Mouse (Mus musculus): Measurements from ENCODE around the gene Car5a. TPM values are rescaled to one million over a fixed set of nuclear protein-coding genes. Genes with fewer than 3 reads are reported as not detected.

Car5a gene
- total and polyA plus RNA-seq, 2 experiments from 2014 or later, result 0.52 TPM; not detected in 1

GRCm38 (mm10) chr8:121885433-121885832 is 59.3 kb downstream of the Car5a start:
- H3K4me3 ChIP-seq (ENCODE audit: low read depth, low read length), result no peak overlapping the region
- no peak for TF ChIP-seq CTCF (IDR thresholded peaks at IDR 0.05; ENCODE audit: low read depth)
- no peak overlapping the region for H3K4me2 ChIP-seq (ENCODE audit: low read depth)
- H3K36me3 ChIP-seq (ENCODE audit: insufficient read depth), result peaks cover 72% of the 10 kb centered on the region
- no peaks in the 10 kb centered on the region for H3K27me3 ChIP-seq (ENCODE audit: insufficient read depth, low read length)
- DNase-seq, result no peak
- H3K27ac ChIP-seq (ENCODE audit: low read depth, low read length), result no peak overlapping the region
- H3K4me1 ChIP-seq (ENCODE audit: insufficient read depth), result no peaks in the 10 kb centered on the region
- H3K9me3 ChIP-seq (ENCODE audit: low read length), result no peaks in the 10 kb centered on the region
- 71% methylated on average over 6 of the region's 6 CpGs for WGBS
- no peak overlapping the region for H3K9ac ChIP-seq
- ATAC-seq, result no peak

- 94% methylated on average over 9 of the region's 9 CpGs for WGBS
- Histone ChIP-seq H3K4me3 (ENCODE audit: low read depth, low read length) (no peak overlapping the region), H3K4me2 (ENCODE audit: low read depth) (no peak overlapping the region), H3K4me1 (ENCODE audit: insufficient read depth) (no peaks in the 10 kb centered on the region), H3K27me3 (ENCODE audit: insufficient read depth, low read length) (no peaks in the 10 kb centered on the region), H3K36me3 (ENCODE audit: insufficient read depth) (peaks cover 72% of the 10 kb centered on the region), H3K9ac (no peak overlapping the region), H3K9me3 (ENCODE audit: low read length) (no peaks in the 10 kb centered on the region), H3K27ac (ENCODE audit: low read depth, low read length) (no peak overlapping the region)
- DNase-seq (no peak), ATAC-seq (no peak)
- no peak for TF ChIP-seq CTCF (IDR thresholded peaks at IDR 0.05; ENCODE audit: low read depth)
These were observed 59.7 kb downstream of the Car5a start for GRCm38 (mm10) chr8:121885001-121885400.

- Histone ChIP-seq H3K4me1 (ENCODE audit: insufficient read depth) (no peaks in the 10 kb centered on the region), H3K9ac (no peak overlapping the region), H3K9me3 (ENCODE audit: low read length) (no peaks in the 10 kb centered on the region), H3K36me3 (ENCODE audit: insufficient read depth) (peaks cover 72% of the 10 kb centered on the region), H3K27me3 (ENCODE audit: insufficient read depth, low read length) (no peaks in the 10 kb centered on the region), H3K27ac (ENCODE audit: low read depth, low read length) (no peak overlapping the region), H3K4me2 (ENCODE audit: low read depth) (no peak overlapping the region), H3K4me3 (ENCODE audit: low read depth, low read length) (no peak overlapping the region)
- no peak for DNase-seq
- ATAC-seq, result no peak; the same call in 1 of the 2 replicates
- no peak for TF ChIP-seq CTCF (IDR thresholded peaks at IDR 0.05; ENCODE audit: low read depth)
- 70% methylated on average over 3 of the region's 3 CpGs for WGBS
These were observed 60.5 kb downstream of the Car5a start for GRCm38 (mm10) chr8:121884181-121884580.

- Histone ChIP-seq H3K9ac (no peak overlapping the region), H3K27me3 (ENCODE audit: insufficient read depth, low read length) (no peaks in the 10 kb centered on the region), H3K27ac (ENCODE audit: low read depth, low read length) (no peak overlapping the region), H3K36me3 (ENCODE audit: insufficient read depth) (peaks cover 59% of the 10 kb centered on the region), H3K9me3 (ENCODE audit: low read length) (no peaks in the 10 kb centered on the region), H3K4me2 (ENCODE audit: low read depth) (no peak overlapping the region), H3K4me1 (ENCODE audit: insufficient read depth) (no peaks in the 10 kb centered on the region), H3K4me3 (ENCODE audit: low read depth, low read length) (no peak overlapping the region)
- WGBS, result 90% methylated on average over 5 of the region's 5 CpGs
- no peak for TF ChIP-seq CTCF (IDR thresholded peaks at IDR 0.05; ENCODE audit: low read depth)
- ATAC-seq (no peak), DNase-seq (no peak)
These were observed 62.8 kb downstream of the Car5a start for GRCm38 (mm10) chr8:121881921-121882320.

GRCm38 (mm10) chr8:121880818-121881217 is 63.9 kb downstream of the Car5a start:
- WGBS, result 36% methylated on average over 1 of the region's 1 CpGs
- no peak overlapping the region for H3K4me2 ChIP-seq (ENCODE audit: low read depth)
- ATAC-seq (no peak), DNase-seq (no peak)
- no peak overlapping the region for H3K9ac ChIP-seq
- peaks cover 48% of the 10 kb centered on the region for H3K36me3 ChIP-seq (ENCODE audit: insufficient read depth)
- no peak overlapping the region for H3K4me3 ChIP-seq (ENCODE audit: low read depth, low read length)
- H3K27ac ChIP-seq (ENCODE audit: low read depth, low read length), result no peak overlapping the region
- TF ChIP-seq CTCF (IDR thresholded peaks at IDR 0.05; ENCODE audit: low read depth), result no peak
- no peaks in the 10 kb centered on the region for H3K27me3 ChIP-seq (ENCODE audit: insufficient read depth, low read length)
- no peaks in the 10 kb centered on the region for H3K9me3 ChIP-seq (ENCODE audit: low read length)
- no peaks in the 10 kb centered on the region for H3K4me1 ChIP-seq (ENCODE audit: insufficient read depth)

DNA sequence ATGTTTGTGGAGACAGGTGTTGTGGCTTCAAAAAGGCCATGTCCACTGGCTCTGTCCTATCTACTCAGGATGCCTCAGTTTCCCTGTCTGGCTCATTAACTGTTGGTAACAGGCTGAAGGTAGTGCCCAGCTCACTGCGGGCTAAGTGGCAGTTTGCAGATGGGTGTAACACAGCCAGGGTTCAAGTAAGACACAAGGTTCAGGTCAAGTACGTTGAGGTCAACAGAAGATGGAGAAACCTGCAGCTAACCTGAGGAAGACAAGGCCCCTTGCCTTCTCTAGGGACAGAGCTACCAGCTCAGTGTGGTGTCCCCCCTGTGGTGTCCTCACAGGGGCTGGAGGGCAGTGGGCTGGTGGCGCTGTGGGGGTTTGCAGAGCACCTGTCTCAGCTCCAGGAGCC is 65.0 kb downstream of the Car5a start:
- Histone ChIP-seq H3K4me1 (ENCODE audit: insufficient read depth) (no peaks in the 10 kb centered on the region), H3K9me3 (ENCODE audit: low read length) (no peaks in the 10 kb centered on the region), H3K36me3 (ENCODE audit: insufficient read depth) (peaks cover 37% of the 10 kb centered on the region), H3K4me3 (ENCODE audit: low read depth, low read length) (no peak overlapping the region), H3K27ac (ENCODE audit: low read depth, low read length) (no peak overlapping the region), H3K27me3 (ENCODE audit: insufficient read depth, low read length) (no peaks in the 10 kb centered on the region), H3K9ac (no peak overlapping the region), H3K4me2 (ENCODE audit: low read depth) (no peak overlapping the region)
- no peak for TF ChIP-seq CTCF (IDR thresholded peaks at IDR 0.05; ENCODE audit: low read depth)
- ATAC-seq (no peak), DNase-seq (no peak)
- WGBS, result 81% methylated on average over 3 of the region's 3 CpGs

DNA sequence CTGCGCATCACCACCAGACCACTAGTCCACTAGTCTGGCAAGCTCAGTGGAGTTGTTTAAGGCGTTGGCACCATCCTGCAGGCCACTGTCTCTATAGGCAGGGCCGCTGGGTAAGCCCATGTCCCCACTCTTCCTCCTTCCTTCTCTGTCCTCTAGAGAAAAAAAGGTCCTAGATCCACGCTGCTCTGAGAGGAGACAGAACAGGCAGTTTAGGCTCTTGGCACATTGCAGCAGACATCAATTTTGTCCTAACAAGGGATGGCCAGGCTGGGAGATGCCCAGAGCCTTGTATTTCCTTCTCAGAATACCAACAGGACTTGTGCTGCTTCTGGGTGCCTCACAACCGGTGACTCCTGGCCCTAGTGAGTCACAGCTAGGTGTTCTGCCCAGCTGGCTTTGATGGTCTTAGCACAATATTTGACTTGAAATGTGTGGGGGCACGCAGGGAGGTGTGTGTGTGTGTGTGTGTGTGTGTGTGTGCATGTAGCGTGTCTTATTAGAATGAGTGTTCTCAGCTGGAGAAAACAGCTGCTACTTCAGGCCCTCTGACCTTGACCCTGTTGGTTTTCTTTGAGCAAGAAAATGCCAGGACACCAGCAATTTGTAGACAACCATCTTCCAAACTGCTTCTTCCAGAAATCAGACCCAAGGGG is 66.8 kb downstream of the Car5a start:
- WGBS, result 91% methylated on average over 7 of the region's 7 CpGs
- no peak for ATAC-seq

More for the DNA sequence above, 66.8 kb downstream of the Car5a start:
- Histone ChIP-seq H3K4me1 (ENCODE audit: insufficient read depth) (no peaks in the 10 kb centered on the region), H3K36me3 (ENCODE audit: insufficient read depth) (peaks cover 19% of the 10 kb centered on the region), H3K4me3 (ENCODE audit: low read depth, low read length) (no peak overlapping the region), H3K27ac (ENCODE audit: low read depth, low read length) (no peak overlapping the region), H3K27me3 (ENCODE audit: insufficient read depth, low read length) (no peaks in the 10 kb centered on the region), H3K9ac (no peak overlapping the region), H3K9me3 (ENCODE audit: low read length) (no peaks in the 10 kb centered on the region), H3K4me2 (ENCODE audit: low read depth) (no peak overlapping the region)
- no peak for TF ChIP-seq CTCF (IDR thresholded peaks at IDR 0.05; ENCODE audit: low read depth)
- DNase-seq, result no peak
